Mouse (Mus musculus) brain, embryonic 14.5 days (tissue): ENCODE results near the gene Tas1r1. TPM values are rescaled to one million over a fixed set of nuclear protein-coding genes. Genes with fewer than 3 reads are reported as not detected.

Experiments used
- DNase-seq: peaks from one replicate; pipeline ENCODE4 v3.0.0-alpha.2; 2011; ENCODE audit warnings: low read depth
- CTCF ChIP-seq: fragments of 200-500 bp; IDR thresholded peaks from 2 replicates; pipeline ENCODE4 v1.5.1; 2012; ENCODE audit warnings: inconsistent platforms, mild to moderate bottlenecking, moderate library complexity, borderline replicate concordance; ENCODE audit not compliant: insufficient read depth, insufficient read length; ENCODE audit errors: extremely low read depth
- POLR2A ChIP-seq: fragments of 200-500 bp; IDR thresholded peaks from 2 replicates; pipeline ENCODE4 v1.6.1; 2012; ENCODE audit warnings: mild to moderate bottlenecking, inconsistent platforms, borderline replicate concordance; ENCODE audit not compliant: poor library complexity, insufficient read depth, insufficient read length, severe bottlenecking; ENCODE audit errors: extremely low read depth
- polyA plus RNA-seq: library from polyadenylated mRNA; depleted of rRNA; stranded (reverse); fragments of >200 nt; gene quantifications from 2 replicates; pipeline ENCODE4 v1.2.3, GENCODE M21; 2012

The Tas1r1 gene
- polyA plus RNA-seq, 1 experiment = 0.37 TPM

GRCm38 (mm10) chr4:152072655-152073054 lies 34.3 kb upstream of the Tas1r1 start:
- TF ChIP-seq POLR2A (no peak), CTCF (no peak)
- DNase-seq = peak; percentile 23

DNA sequence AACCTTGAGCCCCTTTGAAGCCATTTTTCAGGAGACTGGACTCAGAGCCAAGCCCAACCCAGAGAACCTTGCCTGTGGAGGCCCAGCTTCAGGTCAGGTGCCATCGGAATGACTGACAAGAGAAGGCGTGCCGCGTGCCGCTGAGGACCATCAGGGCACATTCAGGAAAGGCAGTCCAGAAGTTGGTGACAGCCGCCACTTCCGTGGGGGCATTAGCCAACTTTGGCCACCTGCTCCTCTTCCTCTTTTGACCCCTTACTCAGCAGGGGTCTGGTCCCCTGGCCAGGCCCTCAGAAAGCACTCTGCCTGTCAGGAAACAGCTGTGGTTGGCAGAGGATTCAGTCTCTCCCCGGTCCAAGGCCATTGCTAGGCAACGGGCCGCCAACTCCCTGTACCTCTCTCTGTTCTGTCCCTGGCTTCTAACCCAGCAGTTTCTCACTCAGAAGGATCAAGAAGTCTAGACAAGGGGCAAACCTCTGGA lies 33.8 kb upstream of the Tas1r1 start, which contains the start of gene Plekhg5:
Gene Plekhg5, plus strand, starts transcription at position 378 of the 481 bp plus-strand sequence.
- peak; percentile 36 for DNase-seq
- TF ChIP-seq CTCF (no peak), POLR2A (no peak)

- TF ChIP-seq POLR2A (no peak), CTCF (no peak)
- DNase-seq = no peak
Observed at GRCm38 (mm10) chr4:152070494-152071396, 32.4 kb upstream of the Tas1r1 start.

DNA sequence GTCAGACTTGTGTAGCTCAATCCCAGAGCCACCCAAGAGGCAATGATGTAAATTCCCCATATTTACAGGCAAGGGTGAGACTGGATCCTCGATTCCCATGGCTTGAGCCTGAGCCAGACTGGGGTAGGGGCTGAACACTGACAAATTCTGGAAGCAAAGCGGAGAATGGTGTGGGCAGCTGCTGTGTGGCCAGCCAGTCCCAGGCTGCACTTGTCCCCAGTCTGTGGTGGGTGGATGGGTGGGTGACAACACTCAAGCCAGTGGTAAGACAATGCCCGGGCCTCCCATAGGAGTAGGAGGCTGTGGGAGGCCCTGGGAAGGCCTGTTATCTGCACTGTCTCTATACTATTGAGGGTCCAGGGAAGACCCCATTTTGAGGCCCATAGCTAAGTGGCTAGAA lies 30.9 kb upstream of the Tas1r1 start:
- no peak for DNase-seq
- TF ChIP-seq CTCF (no peak), POLR2A (no peak)

DNA sequence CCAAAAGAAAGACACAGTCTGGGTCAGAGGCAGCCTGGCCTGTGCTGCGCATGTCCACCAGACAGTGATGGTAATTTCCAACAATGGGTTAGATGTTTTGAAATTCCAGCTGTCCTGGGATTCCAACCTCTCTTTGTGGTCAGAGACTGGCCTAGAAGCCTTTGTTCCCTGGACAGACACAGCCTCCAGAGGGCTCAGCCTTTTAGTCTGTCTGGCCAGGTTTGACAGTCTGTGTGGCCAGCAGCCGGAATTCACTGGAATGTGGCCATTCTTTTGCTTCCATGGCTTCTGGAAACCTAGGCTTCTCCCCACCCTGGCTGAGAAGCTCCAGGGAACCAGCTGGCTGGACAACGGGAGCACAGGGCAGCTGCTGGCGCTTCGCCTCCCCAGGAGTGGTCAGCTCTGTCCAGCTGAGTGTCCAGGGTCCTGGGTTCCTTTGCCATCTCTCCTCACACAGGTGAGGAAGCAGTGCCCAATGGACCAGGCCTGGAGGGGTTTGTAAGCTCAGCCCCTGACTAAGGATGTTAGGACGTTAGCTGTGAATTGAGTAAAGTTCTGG lies 29.9 kb upstream of the Tas1r1 start:
- no peak for DNase-seq
- TF ChIP-seq CTCF = no peak
- no peak for TF ChIP-seq POLR2A

DNA sequence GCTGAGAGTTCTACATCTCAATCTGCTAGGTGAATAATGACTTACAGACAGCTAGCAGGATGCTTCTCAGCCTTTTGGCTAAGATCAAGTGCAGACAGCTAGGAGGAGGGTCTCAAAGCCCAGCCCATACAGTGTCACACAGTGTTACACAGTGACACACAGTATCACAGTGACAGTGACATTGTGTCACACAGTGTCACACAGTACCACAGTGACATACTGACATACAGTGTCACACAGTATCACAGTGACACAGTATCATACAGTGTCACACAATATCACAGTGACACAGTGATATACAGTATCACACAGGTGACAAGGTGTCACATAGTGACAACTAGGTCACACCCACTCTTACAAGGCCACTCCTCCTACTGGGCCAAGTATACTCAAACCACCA lies 28.9 kb upstream of the Tas1r1 start:
- DNase-seq = no peak
- no peak for TF ChIP-seq POLR2A
- TF ChIP-seq CTCF = no peak

GRCm38 (mm10) chr4:152062390-152063110 lies 24.2 kb upstream of the Tas1r1 start:
- DNase-seq = no peak
- TF ChIP-seq CTCF (no peak), POLR2A (no peak)

- TF ChIP-seq POLR2A (no peak), CTCF (no peak)
- DNase-seq = no peak
Observed at GRCm38 (mm10) chr4:152044609-152045008, 6.2 kb upstream of the Tas1r1 start.

DNA sequence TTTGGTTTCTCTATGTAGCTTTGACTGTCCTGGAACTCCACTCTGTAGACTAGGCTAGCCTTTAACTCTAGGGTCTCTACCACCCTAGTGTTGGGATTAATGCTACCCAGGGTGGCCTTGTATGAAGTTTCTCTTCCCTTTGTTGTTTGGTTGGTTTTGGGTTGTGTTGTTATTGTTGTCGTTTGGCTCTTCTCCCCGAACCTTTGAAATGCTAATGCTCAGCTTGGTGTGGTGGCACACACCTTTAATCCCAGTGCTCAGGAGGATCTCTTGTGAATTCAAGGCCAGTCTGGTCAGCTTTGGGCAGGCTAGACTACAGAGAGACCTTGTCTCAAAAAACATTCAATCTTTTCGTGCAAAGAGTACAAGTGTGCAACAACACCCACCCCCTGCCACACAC lies 4.8 kb upstream of the Tas1r1 start:
- TF ChIP-seq POLR2A (no peak), CTCF (no peak)
- no peak for DNase-seq

DNA sequence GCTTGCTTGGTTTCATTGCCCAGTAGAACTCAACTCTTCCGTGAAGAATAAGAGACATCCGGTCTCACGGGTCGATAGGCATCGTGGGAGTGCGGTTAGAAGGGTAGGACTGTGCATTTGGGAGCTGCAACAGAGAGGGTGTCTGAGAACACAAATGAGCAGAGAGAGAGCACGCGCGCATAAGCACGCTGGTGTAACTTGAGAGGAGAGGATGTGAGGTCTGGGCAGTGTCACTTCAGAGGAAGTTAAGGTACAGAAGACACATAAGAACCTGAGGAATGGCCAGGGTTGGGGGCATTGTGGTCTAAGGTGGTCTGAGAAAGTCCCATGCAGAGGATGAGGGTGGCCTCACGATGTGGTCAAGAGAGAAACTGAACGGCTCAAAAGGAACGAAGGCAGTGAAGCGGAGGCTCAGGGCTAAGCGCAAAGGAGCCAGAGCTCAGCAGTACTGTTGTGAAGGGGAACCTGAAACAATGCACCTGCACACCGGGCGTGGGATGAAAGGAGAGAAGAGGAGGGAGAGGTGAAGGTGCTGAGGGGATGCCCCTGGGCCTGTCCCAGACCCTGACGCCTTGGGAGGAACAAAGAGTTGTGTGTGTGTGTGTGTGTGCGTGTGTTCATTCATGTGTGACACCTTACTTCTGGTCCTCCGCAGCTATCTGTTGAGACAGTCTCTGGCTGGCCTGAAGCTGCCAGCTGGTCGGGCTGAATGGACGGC lies 3.7 kb upstream of the Tas1r1 start:
- TF ChIP-seq POLR2A = no peak
- no peak for TF ChIP-seq CTCF
- DNase-seq = no peak

DNA sequence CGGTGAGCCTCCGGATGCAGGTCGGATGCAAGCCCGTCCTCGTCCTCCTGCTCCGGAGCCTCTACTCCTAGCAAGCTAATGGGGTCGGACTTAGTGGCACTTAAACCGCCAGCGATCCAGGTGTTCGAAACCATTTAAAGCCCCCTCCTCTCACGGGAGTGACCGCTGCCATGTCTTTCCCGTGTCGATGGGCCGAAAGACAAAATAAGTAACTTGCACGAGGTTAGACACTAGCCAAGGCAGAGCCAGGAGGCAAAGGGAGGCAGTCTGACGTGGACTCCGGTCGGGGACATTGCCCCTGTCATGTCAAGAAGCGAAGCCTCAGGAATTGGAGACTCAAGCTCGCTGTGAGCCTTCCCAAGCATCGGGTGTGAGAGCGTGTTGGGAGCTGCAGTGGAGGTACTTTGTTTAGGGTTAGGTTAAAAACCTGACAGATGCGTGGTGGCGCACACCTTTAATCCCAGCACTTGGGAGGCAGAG lies 1.5 kb upstream of the Tas1r1 start:
- no peak for DNase-seq
- TF ChIP-seq POLR2A = no peak
- no peak for TF ChIP-seq CTCF
